Mouse (Mus musculus): ENCODE data around the gene Retreg1. TPM values are rescaled to one million over a fixed set of nuclear protein-coding genes. Genes with fewer than 3 reads are reported as not detected.

The Retreg1 gene
- polyA plus RNA-seq, 1 experiment from 2014 or later: 4.2 TPM

Small RNA genes lying within 50 kb of the gene (microRNA-seq; reads per million reads assigned to microRNA genes)
- not detected for gene Mir7212

Other genes starting within 250 kb of the Retreg1 start
- gene Myo10, start 220.7 kb upstream of the Retreg1 start, polyA plus RNA-seq (2014; fragmentation: Nextera tagmentation; extraction: Ambion mirVana): 72.8 and 75.4 TPM in 2 replicates
- 30.6 and 33.1 TPM in 2 replicates for gene Zfp622, start 141.2 kb downstream of the Retreg1 start, polyA plus RNA-seq (2014; fragmentation: Nextera tagmentation; extraction: Ambion mirVana)

Data from midbrain, embryonic 11.5 days (tissue).